Mouse (Mus musculus): ENCODE measurements around the gene 1500011B03Rik.

- TF ChIP-seq GATA1 (IDR thresholded peaks at IDR 0.05; ENCODE audit: low read length) (no peak), TAL1 (IDR thresholded peaks at IDR 0.05; ENCODE audit: low read length) (no peak)
Measured at GRCm38 (mm10) chr5:114829740-114830139, 6.5 kb upstream of the 1500011B03Rik start.
